Mouse (Mus musculus) spleen, adult 2 months (tissue): ENCODE data around the gene Gm10912. TPM values are rescaled to one million over a fixed set of nuclear protein-coding genes. Genes with fewer than 3 reads are reported as not detected.
"Not testable (repeated sequence)": the region's sequence is repeated elsewhere in the genome, so short reads cannot be mapped to it uniquely, and the experiment has no call there.

Source experiments
- DNase-seq, 2 experiments: peaks; one replicate each; pipeline versions ENCODE4 v3.0.0 to v3.0.0-alpha.2; 2012 to 2021; ENCODE audit warnings: low spot score in 2 of 2, low read depth in 1 of 2
- H3K27ac ChIP-seq: fragments of 200-500 bp; 2 replicates; pipeline ENCODE4 v1.5.1; 2012; ENCODE audit warnings: low read length, inconsistent platforms; ENCODE audit not compliant: insufficient read depth
- H3K27me3 ChIP-seq: fragments of 200-500 bp; 2 replicates; pipeline ENCODE4 v1.6.1; 2012; ENCODE audit warnings: mild to moderate bottlenecking, moderate library complexity, low read length, inconsistent platforms; ENCODE audit not compliant: control insufficient read depth, insufficient read depth
- H3K36me3 ChIP-seq: fragments of 200-500 bp; 2 replicates; pipeline ENCODE4 v1.6.1; 2012; ENCODE audit warnings: mild to moderate bottlenecking, low read length, inconsistent platforms; ENCODE audit not compliant: control insufficient read depth, insufficient read depth
- H3K4me1 ChIP-seq: fragments of 200-500 bp; 2 replicates; pipeline ENCODE4 v1.6.1; 2011; ENCODE audit warnings: inconsistent platforms; ENCODE audit not compliant: control insufficient read depth, insufficient read depth, insufficient read length
- H3K4me3 ChIP-seq: fragments of 200-500 bp; 2 replicates; pipeline ENCODE4 v1.5.1; 2011; ENCODE audit warnings: mild to moderate bottlenecking, inconsistent platforms; ENCODE audit not compliant: insufficient read depth, insufficient read length; ENCODE audit errors: extremely low read depth
- CTCF ChIP-seq: fragments of 200-500 bp; IDR thresholded peaks from 2 replicates; pipeline ENCODE4 v1.5.1; 2011; ENCODE audit warnings: mild to moderate bottlenecking, inconsistent platforms; ENCODE audit not compliant: insufficient read depth, insufficient read length, insufficient replicate concordance; ENCODE audit errors: extremely low read depth
- POLR2A ChIP-seq: fragments of 200-500 bp; IDR thresholded peaks from 2 replicates; pipeline ENCODE4 v1.6.1; 2011; ENCODE audit warnings: low read depth, low read length, inconsistent platforms
- WGBS: fragments of 180-500 bp; shearing (Covaris S2); methylation state at CpG from one replicate; pipeline ENCODE4 v1.1.7; 2018; 5-methylcytosine and 5-hydroxymethylcytosine counted together
- polyA plus RNA-seq: library from polyadenylated mRNA; depleted of rRNA; stranded (reverse); fragments of >200 nt; gene quantifications from 2 replicates; pipeline ENCODE4 v1.2.3, GENCODE M21; 2012; rRNA removed

Gm10912 gene
- polyA plus RNA-seq, 1 experiment: 0.06 TPM

- no peak overlapping the region for H3K27ac ChIP-seq
These were observed 34.3 kb downstream of the Gm10912 start for GRCm38 (mm10) chr2:104099946-104100345.

GRCm38 (mm10) chr2:104104800-104105199, 39.2 kb downstream of the Gm10912 start:
- Histone ChIP-seq H3K4me3 (no peak overlapping the region), H3K27ac (no peak overlapping the region), H3K36me3 (no peaks in the 10 kb centered on the region), H3K4me1 (no peaks in the 10 kb centered on the region), H3K27me3 (no peaks in the 10 kb centered on the region)
- no peak for DNase-seq
- 81% methylated on average over 6 of the region's 6 CpGs for WGBS
- TF ChIP-seq POLR2A (no peak), CTCF (no peak)

More at GRCm38 (mm10) chr2:104099946-104100345, 34.3 kb downstream of the Gm10912 start:
- TF ChIP-seq CTCF (no peak), POLR2A (no peak)
- no peaks in the 10 kb centered on the region for H3K36me3 ChIP-seq
- no peak for DNase-seq
- no peaks in the 10 kb centered on the region for H3K27me3 ChIP-seq
- H3K4me3 ChIP-seq: no peak overlapping the region
- 69% methylated on average over 1 of the region's 1 CpGs for WGBS
- H3K4me1 ChIP-seq: no peaks in the 10 kb centered on the region

GRCm38 (mm10) chr2:104109021-104109420, 43.4 kb downstream of the Gm10912 start:
- H3K36me3 ChIP-seq, H3K4me1 ChIP-seq, H3K27me3 ChIP-seq, H3K27ac ChIP-seq, DNase-seq, H3K4me3 ChIP-seq: not testable (repeated sequence)
- 91% methylated on average over 2 of the region's 2 CpGs for WGBS

- Histone ChIP-seq H3K36me3 (no peaks in the 10 kb centered on the region), H3K27ac (no peak overlapping the region), H3K27me3 (0 out of 2 replicates have a peak, but pooled peaks cover 1% of the 10 kb centered on the region), H3K4me3 (no peak overlapping the region), H3K4me1 (no peaks in the 10 kb centered on the region)
- 92% methylated on average over 2 of the region's 2 CpGs for WGBS
- DNase-seq: no peak
- TF ChIP-seq CTCF (no peak), POLR2A (no peak)
These were observed 43.9 kb downstream of the Gm10912 start for GRCm38 (mm10) chr2:104109528-104109927.

GRCm38 (mm10) chr2:104110031-104110430, 44.4 kb downstream of the Gm10912 start:
- no peak overlapping the region for H3K27ac ChIP-seq
- H3K4me1 ChIP-seq: no peaks in the 10 kb centered on the region
- TF ChIP-seq POLR2A: no peak
- no peak for TF ChIP-seq CTCF
- DNase-seq: no peak
- H3K27me3 ChIP-seq: 0 out of 2 replicates have a peak, but pooled peaks cover 1% of the 10 kb centered on the region
- H3K36me3 ChIP-seq: no peaks in the 10 kb centered on the region
- WGBS: 72% methylated on average over 4 of the region's 4 CpGs
- H3K4me3 ChIP-seq: no peak overlapping the region

- H3K36me3 ChIP-seq, H3K4me3 ChIP-seq, DNase-seq, H3K4me1 ChIP-seq, H3K27ac ChIP-seq, H3K27me3 ChIP-seq: not testable (repeated sequence)
- no CpG with 5 or more reads among the region's 1 CpGs for WGBS
These were observed 45.7 kb downstream of the Gm10912 start for GRCm38 (mm10) chr2:104111170-104111797.

GRCm38 (mm10) chr2:104113563-104113962, 47.9 kb downstream of the Gm10912 start:
- DNase-seq, H3K4me3 ChIP-seq, H3K27ac ChIP-seq, H3K4me1 ChIP-seq, H3K27me3 ChIP-seq, H3K36me3 ChIP-seq: not testable (repeated sequence)

GRCm38 (mm10) chr2:104114898-104115297, 49.3 kb downstream of the Gm10912 start:
- WGBS: 89% methylated on average over 3 of the region's 3 CpGs
- DNase-seq: no peak

More at GRCm38 (mm10) chr2:104114898-104115297, 49.3 kb downstream of the Gm10912 start:
- H3K27ac ChIP-seq: no peak overlapping the region
- H3K27me3 ChIP-seq: 0 out of 2 replicates have a peak, but pooled peaks cover 1% of the 10 kb centered on the region
- no peak overlapping the region for H3K4me3 ChIP-seq
- TF ChIP-seq CTCF: no peak
- no peak for TF ChIP-seq POLR2A
- H3K36me3 ChIP-seq: no peaks in the 10 kb centered on the region
- no peaks in the 10 kb centered on the region for H3K4me1 ChIP-seq

Other genes starting within 250 kb of the Gm10912 start
- 91.1 and 97.7 TPM in 2 replicates for gene Lmo2, start 107.8 kb upstream of the Gm10912 start, polyA plus RNA-seq
- 9.5 and 9.6 TPM in 2 replicates for gene Fbxo3, start 38.1 kb upstream of the Gm10912 start, polyA plus RNA-seq
- not detected in 2 replicates for gene 4931422A03Rik, start 37.5 kb upstream of the Gm10912 start, polyA plus RNA-seq
- gene Gm10799, start 2.7 kb downstream of the Gm10912 start, polyA plus RNA-seq: not detected in 2 replicates
- 1.2 and 3.1 TPM in 2 replicates for gene Cd59b, start 4.0 kb downstream of the Gm10912 start, polyA plus RNA-seq
- gene Cd59a, start 30.0 kb downstream of the Gm10912 start, polyA plus RNA-seq: 2.4 and 2.5 TPM in 2 replicates
- not detected in 2 replicates for gene A930018P22Rik, start 56.9 kb downstream of the Gm10912 start, polyA plus RNA-seq